Mouse (Mus musculus) MN1 (cell line): ENCODE data around the gene Sema3g.

Source experiments
- DNase-seq: peaks from one replicate; pipeline ENCODE4 v3.0.0-alpha.2; 2016; ENCODE audit warnings: low spot score

Gene Sema3g

DNA sequence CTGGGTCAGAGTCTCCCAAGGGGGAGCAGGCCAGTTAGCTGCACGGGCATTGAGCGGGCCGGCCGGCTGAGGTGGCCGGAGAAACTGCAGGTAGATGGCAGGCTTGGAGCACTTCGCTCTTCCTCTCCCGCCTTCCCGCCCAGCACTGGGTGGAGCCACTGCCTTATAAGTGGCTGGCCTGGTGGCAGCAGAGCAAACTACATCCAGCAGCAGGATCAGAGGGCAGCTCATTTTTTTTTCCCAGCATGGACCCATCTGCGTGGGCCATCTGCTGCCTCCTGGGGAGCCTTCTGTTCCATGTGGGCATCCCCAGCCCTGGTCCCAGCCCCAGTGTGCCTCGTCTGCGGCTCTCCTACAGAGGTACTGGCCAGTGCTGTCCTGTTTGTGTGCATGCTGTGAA, at the start of gene Sema3g:
Gene Sema3g, plus strand, starts transcription at position 195 of the 400 bp plus-strand sequence.
- peak; percentile 88 for DNase-seq

DNA sequence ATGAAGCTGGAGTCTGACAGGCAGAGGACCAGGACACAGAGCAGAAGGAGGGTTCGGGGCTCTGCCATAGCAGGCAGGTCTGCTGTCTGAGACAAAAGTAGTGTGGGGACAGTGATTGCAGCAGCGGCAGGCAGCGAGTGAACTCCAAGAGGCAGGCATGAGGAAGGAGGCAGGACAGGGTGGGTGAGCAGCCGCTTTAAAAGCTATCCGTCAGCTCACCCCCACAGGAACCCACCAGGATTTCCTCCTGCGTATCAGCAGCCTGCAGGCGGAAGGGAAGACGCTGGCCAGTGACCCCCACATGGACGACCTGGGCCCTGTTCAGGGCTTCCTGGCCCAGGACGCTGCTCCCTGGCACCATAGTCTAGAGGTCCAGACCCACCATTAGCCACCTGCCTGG, 49.2 kb upstream of the Sema3g start, which contains the start of gene Stab1:
Gene Stab1, minus strand, starts transcription at position 217 of the 400 bp plus-strand sequence.
- no peak for DNase-seq

DNA sequence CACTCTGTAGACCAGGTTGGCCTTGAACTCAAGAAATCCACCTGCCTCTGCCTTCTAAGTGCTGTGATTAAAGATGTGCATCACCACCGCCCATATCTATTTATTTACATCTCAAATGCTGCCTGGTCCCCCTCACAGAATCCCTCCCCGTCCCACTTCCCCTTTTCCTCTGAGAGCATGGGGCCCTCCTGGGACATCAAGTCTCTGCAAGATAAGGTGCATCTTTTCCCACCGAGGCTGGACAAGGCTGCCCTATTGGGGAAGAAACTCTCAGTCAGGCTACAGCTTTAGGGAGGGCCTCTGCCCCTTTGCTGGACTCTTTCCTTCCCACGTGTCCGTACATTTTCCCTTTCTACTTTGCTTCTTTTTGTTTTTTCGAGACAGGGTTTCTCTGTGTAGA, 48.2 kb upstream of the Sema3g start:
- no peak for DNase-seq

DNA sequence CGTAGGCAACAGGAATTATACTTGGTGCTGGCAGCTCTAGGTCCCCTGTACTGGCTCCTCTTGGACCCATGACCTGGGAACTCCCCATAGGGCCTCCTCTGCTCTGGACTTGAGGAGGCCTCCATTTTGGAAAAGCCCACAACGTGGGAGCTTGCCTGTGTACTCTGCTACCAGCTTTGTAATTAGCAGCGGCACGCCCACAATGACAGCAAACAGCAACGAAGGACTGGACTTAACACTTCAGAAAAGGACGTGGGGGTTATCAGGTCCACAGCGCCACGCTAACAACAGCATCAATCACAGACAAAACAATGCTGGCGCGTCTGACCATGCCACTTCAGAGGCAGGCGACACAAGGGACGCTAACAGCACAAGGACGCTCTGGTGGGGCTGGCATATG, 46.7 kb upstream of the Sema3g start:
- no peak for DNase-seq

DNA sequence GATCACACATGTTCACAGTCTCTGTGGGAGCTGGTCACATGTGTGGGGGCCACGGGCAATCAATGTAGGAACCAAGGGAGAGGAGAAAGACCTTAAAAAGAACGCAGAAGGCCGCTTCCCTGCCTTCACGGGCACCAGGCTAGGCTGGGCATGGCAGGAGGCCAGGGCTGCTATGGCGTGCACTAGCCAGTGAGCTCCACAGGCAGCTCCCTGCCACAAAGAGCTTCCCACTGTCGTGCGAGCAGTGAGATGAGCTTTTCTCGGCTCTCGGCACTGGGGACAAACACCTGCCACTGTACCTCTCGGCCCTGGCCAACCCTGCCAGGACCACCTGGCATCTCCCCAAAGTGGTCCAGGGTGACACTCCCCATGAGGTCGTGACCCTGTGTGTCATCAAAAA, 46.3 kb upstream of the Sema3g start:
- DNase-seq: peak; percentile 38

DNA sequence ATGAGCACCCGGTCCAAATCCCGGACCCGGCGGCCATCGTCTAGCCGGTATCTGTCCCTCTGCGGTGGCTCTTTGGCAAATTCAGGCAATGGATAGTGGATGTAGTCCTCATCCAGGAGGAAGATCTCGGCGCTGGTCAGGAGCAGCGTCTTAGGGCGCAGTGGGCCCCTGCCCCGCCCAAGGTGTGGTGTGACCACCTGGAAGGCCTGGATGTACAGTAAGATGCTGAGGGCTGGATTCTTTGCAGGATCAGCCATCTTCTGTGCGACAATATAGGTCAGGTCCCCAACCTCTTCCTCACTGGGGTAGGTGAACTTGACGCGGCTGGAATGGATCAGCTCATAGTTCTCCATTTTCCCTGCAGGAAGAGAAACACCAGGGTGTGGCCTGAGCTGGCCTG, 45.8 kb upstream of the Sema3g start:
- no peak for DNase-seq

DNA sequence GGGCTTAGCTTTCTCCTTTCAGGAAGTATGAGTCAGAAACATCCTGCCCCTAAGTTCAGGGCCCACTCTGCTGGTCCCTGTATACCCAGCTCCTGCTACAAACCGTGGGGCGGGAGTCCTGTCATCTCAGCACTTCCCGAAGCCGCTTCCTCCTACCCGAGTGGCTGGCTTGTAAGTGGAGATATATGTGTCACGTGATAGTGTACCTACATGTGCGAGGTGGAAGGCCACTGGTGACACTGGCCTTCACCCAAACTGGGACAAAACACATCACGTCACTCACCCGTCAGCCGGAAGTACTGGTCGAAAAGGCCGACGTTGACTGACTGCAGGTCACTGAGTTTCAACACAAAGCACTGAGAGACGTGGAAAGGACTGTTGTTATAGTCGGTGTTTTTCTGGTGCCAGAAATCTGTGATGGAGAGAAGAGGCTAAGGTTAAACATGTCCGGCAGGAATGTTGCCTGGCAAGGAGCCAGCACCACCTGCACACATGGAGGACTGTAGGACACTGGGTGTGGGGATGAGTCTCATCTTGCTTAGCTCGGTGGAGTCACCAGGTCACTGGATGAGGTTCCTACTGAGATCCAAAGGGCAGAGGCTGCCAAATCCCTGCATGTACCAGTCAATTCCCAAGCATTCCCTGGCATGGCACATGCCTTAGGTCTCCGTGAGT, 44.7 kb upstream of the Sema3g start:
- no peak for DNase-seq

DNA sequence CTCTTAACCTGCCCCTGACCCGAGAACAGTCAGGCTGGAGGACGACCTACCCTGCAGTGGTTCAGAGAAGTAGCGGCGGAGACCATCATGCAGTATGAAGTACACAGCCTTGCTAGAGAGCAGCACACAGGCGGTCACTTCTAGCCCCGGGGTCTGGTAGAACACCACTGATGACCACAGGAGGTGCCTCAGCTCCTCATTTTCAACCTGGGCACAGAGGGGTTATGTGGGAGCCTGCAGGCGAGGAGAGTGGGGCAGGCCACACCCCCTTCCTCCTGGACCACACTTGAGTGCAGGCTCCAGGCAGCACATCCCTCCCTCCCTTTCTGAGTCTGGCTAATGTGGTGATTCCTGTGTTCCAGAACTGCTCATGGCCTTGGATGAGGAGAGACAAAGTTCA, 44.1 kb upstream of the Sema3g start:
- no peak for DNase-seq

DNA sequence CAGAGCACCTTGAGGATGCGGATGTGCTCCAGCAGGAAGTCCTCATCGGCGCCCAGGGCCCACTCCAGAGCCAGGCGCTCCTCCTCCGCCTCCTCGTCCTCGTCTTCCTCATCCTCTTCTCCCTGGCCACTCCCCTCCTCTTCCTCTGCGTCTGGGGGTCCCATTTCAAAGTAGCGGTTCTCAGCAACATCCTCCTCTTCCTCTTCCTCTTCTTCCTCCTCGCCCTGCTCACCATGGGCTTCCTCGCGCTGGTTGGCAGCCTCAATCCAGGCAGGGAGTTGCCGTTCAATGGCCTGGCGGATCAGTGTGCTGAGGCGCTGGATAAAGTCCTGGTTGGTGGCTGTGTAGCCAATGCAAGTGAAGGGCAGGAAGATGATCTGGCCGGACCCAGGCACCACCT, 40.4 kb upstream of the Sema3g start:
- no peak for DNase-seq

DNA sequence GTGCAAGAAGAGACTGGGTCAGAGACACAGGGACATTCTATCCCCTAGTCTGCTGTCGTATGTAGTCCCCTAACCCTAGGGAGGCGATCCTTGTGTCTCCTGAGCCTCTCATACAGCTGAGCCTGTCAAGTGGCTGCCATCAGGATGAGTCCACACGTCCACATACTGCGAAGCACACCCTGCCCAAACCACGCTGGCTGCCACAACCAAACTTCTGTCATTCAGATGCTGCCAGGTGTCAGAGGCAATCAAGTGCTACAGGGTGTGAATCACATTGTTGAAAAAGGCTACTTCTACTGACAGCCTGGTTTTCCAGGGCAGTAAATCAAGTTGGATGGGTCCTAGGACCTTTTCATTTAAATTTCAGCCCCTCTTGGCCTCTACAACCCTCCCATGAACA, 39.9 kb upstream of the Sema3g start:
- DNase-seq: no peak

DNA sequence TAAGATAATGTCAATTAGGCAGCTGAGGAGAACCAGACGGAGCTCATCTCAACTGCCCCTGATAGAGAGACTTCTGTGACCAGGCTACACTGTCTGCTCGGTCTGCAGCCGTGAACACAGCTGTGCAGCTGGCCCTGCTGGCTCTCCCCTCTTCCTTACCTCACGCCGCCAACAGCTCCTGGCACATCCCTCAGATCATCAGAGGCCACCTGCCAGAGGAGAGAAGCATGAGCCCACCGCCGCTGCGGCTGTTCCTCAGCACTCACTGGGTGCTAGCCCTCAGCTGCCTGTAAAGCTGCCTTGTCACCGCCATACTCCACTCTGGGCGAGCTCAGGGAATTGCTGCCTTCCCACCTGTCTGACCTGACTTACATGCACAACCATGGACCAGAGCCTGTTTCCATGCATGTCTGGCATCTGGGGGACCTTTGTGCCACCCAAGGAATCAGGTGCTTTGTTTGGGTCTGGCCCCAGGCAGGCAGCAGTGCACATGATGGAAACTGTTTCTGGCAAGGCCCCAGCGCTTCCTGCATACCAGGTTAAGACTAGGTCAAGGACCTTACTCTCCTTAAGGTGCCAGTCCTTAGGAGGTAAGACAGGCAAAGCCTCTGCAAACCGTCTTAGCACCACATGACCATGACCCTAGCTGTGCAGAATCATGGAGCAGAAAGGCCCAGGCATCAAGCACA, 37.8 kb upstream of the Sema3g start:
- DNase-seq: peak; percentile 81

DNA sequence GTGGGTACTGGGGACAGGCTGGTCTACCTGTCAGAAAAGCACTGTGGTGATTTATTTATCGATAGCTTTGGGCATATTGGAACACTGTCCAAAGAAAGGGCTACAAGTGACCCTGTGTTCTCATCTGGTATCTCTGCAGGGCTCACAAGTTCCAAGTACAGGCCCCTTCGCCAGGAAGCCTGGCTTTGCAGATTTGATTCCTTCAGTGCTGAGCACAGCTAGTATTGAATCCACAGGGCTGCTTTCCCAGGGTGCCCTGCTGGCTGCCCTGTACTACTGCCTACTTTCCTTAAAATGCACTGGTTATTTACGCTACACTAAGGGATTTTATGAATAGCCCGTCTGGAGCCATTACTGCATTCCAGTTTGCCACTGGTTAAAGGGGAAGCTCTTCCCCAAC, 36.1 kb upstream of the Sema3g start:
- DNase-seq: no peak

DNA sequence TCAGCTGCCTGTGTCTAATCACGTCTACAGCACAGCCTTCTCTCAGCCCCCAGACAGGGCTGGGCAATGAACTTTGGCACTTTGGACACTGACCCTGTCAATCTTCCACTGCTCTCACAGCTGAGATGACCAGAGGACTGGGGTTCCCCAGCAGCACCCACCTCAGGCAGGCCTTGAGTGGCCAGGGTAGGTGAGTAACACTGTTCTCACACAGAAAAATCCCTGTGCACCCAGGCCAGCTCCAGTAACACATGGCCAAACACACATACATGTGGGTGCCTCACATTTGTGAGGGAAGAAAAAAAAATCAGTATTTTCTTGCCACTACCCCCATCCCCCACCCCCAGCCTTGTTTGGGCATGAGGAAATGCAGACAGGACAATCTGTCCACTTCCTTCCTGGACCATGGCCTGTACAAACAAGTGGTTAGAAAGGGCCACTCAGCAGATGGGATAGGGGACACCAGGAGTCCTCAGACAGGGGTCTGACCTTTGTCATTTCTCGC, 34.8 kb upstream of the Sema3g start:
- DNase-seq: no peak

DNA sequence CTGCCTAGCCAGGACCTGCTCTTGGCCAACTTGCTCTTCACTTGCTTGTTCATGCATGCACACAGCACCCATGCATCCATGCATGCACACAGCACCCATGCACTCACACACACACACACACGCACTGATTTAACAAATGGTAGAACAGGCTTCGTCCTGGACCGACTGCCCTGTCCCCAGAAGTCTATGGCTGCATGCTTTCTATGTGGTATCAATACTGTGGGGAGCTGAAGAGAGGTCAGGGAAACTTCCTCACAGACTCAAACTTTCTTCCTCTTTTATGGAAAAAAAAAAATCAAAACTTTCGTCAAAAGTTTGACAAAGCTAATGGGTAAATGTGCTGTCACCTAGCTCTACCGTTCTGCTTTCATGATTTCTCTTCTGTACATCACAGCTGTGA, 34.1 kb upstream of the Sema3g start:
- no peak for DNase-seq

DNA sequence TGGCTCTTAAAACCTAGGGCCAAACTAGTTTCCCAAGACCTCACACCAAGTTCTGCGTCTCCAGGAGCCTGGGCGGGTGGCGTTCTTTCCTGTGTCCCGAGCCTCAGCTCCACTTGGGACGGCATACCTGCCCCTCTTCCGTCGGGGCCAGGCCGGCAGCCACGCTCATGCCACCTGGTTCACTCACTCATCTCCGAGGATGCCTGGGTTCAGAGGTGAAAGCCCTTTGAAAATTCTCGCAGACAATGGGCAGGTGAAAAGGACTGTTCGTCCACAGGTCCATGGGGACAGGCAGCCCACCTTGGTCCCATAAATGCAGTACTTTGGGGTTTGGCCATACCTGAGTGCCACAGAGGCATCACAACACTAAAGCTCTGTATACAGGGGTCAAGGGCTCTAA, 33.5 kb upstream of the Sema3g start:
- no peak for DNase-seq

DNA sequence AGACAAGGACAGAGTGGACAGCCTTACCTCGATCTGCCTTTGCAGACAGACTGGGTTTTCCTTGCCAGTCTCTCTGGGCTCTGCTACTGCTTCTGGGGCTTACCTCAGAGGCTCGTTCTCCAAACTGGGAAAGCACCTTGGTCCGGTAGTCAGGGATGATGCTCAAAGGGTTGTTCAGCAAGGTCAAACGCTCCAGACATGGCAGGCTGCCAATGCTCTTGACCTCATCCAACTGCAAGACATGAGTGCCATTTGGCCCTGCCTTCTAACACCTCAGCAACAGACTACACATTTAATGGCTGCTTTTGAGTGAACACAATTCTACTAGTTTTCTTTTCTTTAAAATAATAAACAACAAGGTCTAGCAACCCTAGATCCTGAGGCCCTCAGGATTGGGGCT, 31.0 kb upstream of the Sema3g start:
- DNase-seq: peak; percentile 66

DNA sequence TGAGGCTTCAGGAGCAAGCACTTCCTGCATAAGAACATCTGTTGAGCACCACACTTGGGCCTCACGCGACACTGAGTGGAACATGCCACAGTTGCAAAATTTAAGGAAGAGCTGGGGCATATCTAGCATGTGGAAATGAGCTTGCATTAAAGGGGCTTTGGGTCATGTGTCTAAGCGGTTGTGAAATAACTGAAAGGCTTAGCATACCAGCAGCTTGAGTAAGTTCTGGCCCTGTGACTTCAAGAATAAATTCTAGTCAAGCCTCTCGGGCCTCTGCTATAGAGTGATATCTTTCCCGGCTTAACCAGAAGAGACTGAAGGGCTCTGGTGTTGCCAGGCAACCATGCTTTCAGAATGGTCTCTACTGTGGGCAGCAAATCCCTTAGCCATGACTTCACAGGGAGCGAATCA, 28.9 kb upstream of the Sema3g start:
- DNase-seq: peak; percentile 46

DNA sequence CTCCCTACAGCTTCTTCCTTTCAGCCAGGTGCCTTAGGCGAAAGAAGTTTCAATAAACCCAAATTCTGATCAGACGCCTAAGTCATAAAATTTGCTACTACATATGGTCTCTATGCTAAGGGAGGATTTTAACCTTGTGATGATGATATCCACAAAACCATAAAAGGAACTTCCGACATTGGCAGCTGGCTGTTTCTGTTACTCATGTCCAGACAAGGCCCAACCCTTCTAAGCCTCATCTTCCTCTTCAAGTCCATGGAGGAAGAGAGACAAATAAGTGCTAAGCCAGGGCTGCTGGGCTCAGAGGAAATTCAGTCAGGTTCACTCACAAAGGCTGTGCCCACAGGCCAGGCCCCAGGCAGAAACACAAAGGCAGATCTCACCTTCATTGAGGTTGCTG, 28.3 kb upstream of the Sema3g start:
- DNase-seq: no peak

DNA sequence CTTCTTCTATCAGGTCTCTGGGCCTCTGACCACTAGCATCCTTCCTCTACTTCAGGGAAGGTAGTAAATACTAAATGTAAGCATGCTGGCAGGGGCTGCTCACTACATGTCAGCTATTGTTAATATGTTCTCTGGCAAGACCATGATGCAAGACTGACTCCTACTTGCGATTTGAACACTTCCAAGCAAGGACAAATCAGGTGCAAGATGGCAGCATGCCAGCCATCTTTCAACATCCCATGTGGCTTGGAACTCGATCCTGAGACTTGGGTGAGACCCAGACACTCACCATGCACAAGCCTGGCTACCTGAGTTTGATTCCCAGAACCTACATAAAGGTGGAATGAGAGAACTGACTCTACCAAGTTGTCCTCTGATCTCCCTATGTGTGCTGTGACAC, 25.7 kb upstream of the Sema3g start:
- DNase-seq: peak; percentile 51

DNA sequence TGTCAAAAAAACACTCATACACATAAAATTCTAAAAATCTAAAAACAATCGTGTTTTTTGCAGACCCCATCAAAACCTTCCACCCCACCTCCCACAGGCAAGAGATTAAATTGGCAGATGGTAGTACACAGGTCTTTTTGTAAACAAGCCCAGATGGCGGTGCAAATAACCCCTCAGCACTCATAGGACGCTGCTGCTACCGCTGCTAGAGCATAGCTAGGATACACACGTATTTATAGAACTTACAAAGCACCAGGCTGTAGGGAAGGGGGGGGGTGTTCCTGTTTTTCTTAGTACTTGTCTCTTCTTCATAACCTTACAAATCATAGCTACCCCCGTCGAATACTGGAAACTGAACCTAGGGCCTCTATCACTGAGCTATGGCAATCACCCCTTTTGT, 23.9 kb upstream of the Sema3g start:
- no peak for DNase-seq

DNA sequence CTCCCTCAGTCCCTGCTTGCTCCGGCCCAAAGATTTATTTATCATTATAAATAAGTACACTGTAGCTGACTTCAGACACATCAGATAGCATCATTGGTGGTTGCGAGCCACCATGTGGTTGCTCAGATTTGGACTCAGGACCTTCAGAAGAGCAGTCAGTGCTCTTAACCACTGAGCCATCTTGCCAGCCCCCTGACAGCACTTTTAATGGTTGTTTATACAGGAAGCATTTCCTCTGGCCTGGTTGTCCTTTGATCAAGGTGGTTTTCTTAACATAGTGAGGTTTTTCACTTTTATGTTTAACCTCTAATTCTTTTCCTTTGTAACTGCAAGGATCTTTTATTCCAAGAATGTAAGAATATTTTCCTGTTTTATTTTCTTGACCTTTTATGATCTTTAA, 23.2 kb upstream of the Sema3g start:
- DNase-seq: no peak

DNA sequence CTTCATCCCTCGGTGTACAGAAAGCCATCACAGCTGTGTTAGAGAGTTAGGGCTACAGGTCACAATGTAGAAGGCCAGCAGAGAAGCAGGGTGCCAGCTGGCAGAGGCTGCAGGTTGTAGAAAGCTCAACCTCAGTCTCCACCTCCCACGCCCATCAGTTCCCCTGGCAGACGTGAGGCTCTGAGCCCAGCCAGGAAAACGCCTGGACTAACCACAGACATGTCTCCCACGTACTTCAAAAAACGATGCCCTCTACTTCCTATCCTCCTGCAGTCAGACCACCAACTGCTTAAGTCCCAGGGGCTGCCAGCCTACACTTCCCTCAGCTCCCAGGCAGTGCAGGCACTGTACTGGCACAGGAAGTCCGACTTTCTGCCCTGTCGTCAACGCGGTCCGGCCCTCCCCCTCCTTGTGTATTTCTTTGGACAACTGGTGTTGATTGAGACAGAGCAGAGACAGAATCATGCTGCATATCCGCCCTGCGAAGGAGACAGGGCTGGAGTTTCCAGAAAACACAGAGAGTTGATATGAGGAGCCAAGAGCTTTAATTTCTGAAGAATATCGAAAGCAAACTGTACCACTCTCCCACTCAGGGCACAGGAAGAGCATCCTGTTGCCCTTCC, 22.7 kb upstream of the Sema3g start:
- DNase-seq: peak; percentile 72

DNA sequence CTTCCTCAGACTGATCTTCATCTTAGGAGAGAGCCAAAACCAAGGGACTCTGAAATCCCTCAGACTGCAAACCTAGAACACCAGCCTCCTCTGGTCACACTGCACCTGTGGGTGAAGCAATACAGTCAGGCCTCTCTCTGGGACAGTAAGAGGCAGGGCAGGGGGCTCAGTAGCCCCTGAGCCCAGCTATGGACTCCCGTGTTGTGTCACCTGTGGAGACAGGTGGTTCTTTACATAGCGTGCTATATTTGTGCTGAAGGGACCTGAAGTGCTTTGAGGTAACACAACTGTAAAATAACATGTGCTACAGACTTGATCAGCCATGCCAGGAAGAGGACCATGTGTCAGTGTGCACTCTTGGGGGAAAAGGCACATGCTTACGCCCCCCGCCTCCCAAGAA, 22.1 kb upstream of the Sema3g start:
- DNase-seq: no peak
